ENCODE assay signal across 8 mouse cellular contexts in genomic region chr7:25267751-25268463, GRCm38 (mm10). TPM values are rescaled to one million over a fixed set of nuclear protein-coding genes. Genes with fewer than 3 reads are reported as not detected.
DNase-seq lines count a peak whose midpoint lies in the region; ATAC-seq and TF ChIP-seq lines count a peak whose summit lies in the region.

No protein-coding gene starts in this region.

- no peaks in the 10 kb centered on the region for H3K9me3 ChIP-seq in hindbrain, embryonic 13.5 days

- H3K9ac ChIP-seq in hindbrain, embryonic 13.5 days, result peak overlapping the region; percentile 88

- H3K4me3 ChIP-seq in hindbrain, embryonic 13.5 days, result peak overlapping the region; percentile 76

- peak overlapping the region; percentile 94 for H3K27ac ChIP-seq in hindbrain, embryonic 13.5 days

- POLR2A ChIA-PET in Patski (lab: Charles Lee), result interaction anchor here (0.6 to 1.6 kb wide), 3 partner anchors 30 to 122 kb away, joined by 3 read pairs; partner anchors contain the start of gene Zfp526

- ATAC-seq in Patski, result peak; percentile 92
- ATAC-seq in hindbrain, embryonic 13.5 days (ENCODE audit: low FRiP score), result peak; percentile 97

- no peaks in the 10 kb centered on the region for H3K27me3 ChIP-seq in Patski
- peaks cover 14% of the 10 kb centered on the region; the same call in 1 of the 2 replicates for H3K27me3 ChIP-seq in hindbrain, embryonic 13.5 days

- CTCF ChIA-PET in Patski (lab: Charles Lee), result interaction anchor here (0.9 to 2.7 kb wide), 5 partner anchors 10 to 48 kb away, joined by 3 to 7 read pairs (median 3); partner anchors contain the start of gene Megf8

- H3K4me1 ChIP-seq in hindbrain, embryonic 13.5 days (replicated peaks), result peaks cover 36% of the 10 kb centered on the region

- TF ChIP-seq CTCF in Patski (IDR thresholded peaks at IDR 0.05), result no peak

- peak overlapping the region; percentile 83 for H3K4me2 ChIP-seq in hindbrain, embryonic 13.5 days

- H3K36me3 ChIP-seq in hindbrain, embryonic 13.5 days, result peaks cover 22% of the 10 kb centered on the region

- peak; percentile 100 for DNase-seq in Patski (ENCODE audit: low read depth, low spot score)
- peak; percentile 99 to 100 for DNase-seq in cerebellum, postnatal 14 days
- DNase-seq in frontal cortex, postnatal 14 days (ENCODE audit: low spot score in 2 of 2), result peak; percentile 99 to 100
- peak; percentile 87 to 98 for DNase-seq in layer of hippocampus, postnatal 25 days (ENCODE audit: extremely low spot score in 1 of 2, low spot score in 1 of 2)
- peak; percentile 100 for DNase-seq in lung, postnatal 25 days (ENCODE audit: low spot score)
- peak; percentile 100 for DNase-seq in retina, embryonic 14.5 days (ENCODE audit: low spot score)
- peak; percentile 97 for DNase-seq in thymus, postnatal 4 days

- WGBS in hindbrain, embryonic 13.5 days, result 0% methylated on average over 33 of the region's 33 CpGs

- in situ Hi-C loops in Patski (cut with MboI; ENCODE audit: low pct_unique_long_range_greater_than_20kb), result no loop called here

RNA-seq across cellular contexts. Expression of gene Cic, which starts 0.4 kb away (rescaled TPM):
- polyA plus RNA-seq in Patski (2021), result 138 TPM
- polyA plus RNA-seq in hindbrain, embryonic 13.5 days (2015; fragmentation: Nextera tagmentation; extraction: Ambion mirVana), result 36.9 and 42.4 TPM in 2 replicates
- 100 to 1,000 TPM; 176 to 220 TPM for total RNA-seq in layer of hippocampus, postnatal 25 days (2021)

RNA-seq across cellular contexts. Expression of gene Erf, which starts 17.3 kb away (rescaled TPM):
- 45.9 TPM for polyA plus RNA-seq in Patski (2021)
- 4.0 and 4.2 TPM in 2 replicates for polyA plus RNA-seq in hindbrain, embryonic 13.5 days (2015; fragmentation: Nextera tagmentation; extraction: Ambion mirVana)
- total RNA-seq in layer of hippocampus, postnatal 25 days (2021), result 10 to 100 TPM; 44.4 to 51.1 TPM

RNA-seq across cellular contexts. Expression of gene Pafah1b3, which starts 29.9 kb away (rescaled TPM):
- polyA plus RNA-seq in Patski (2021), result 157 TPM
- 619 and 632 TPM in 2 replicates for polyA plus RNA-seq in hindbrain, embryonic 13.5 days (2015; fragmentation: Nextera tagmentation; extraction: Ambion mirVana)
- 10 to 100 TPM; 19.2 to 25.2 TPM for total RNA-seq in layer of hippocampus, postnatal 25 days (2021)

RNA-seq across cellular contexts. Expression of gene Gsk3a, which starts 30.3 kb away (rescaled TPM):
- 93.7 TPM for polyA plus RNA-seq in Patski (2021)
- 13.9 and 14.6 TPM in 2 replicates for polyA plus RNA-seq in hindbrain, embryonic 13.5 days (2015; fragmentation: Nextera tagmentation; extraction: Ambion mirVana)
- 100 to 1,000 TPM; 195 to 200 TPM for total RNA-seq in layer of hippocampus, postnatal 25 days (2021)

RNA-seq across cellular contexts. Expression of gene Prr19, which starts 33.3 kb away (rescaled TPM):
- 0.18 TPM for polyA plus RNA-seq in Patski (2021)
- 2.3 TPM in 2 replicates for polyA plus RNA-seq in hindbrain, embryonic 13.5 days (2015; fragmentation: Nextera tagmentation; extraction: Ambion mirVana)
- total RNA-seq in layer of hippocampus, postnatal 25 days (2021), result not detected

Comparison
In these comparisons a context has a peak if more than half of its experiments do, and no peak if none do; other contexts are left out.
1. Peak in every context shown above with its lines: DNase-seq, ATAC-seq, H3K4me3 ChIP-seq and H3K27ac ChIP-seq.